Mouse (Mus musculus) B cell, adult 62 days (primary cell): ENCODE data around the gene Prpf4b. TPM values are rescaled to one million over a fixed set of nuclear protein-coding genes. Genes with fewer than 3 reads are reported as not detected.

Experiments
- total RNA-seq: library from RNA; stranded (reverse); gene quantifications from 4 replicates; pipeline ENCODE4 v1.2.4, GENCODE M21; 2023

Prpf4b gene
- 160 to 195 TPM (median 174 TPM) in 4 replicates for total RNA-seq

GRCm38 (mm10) chr13:34875166-34875710 is at the start of gene Prpf4b:
Gene Prpf4b (plus strand): TSS chr13:34875302.

DNA sequence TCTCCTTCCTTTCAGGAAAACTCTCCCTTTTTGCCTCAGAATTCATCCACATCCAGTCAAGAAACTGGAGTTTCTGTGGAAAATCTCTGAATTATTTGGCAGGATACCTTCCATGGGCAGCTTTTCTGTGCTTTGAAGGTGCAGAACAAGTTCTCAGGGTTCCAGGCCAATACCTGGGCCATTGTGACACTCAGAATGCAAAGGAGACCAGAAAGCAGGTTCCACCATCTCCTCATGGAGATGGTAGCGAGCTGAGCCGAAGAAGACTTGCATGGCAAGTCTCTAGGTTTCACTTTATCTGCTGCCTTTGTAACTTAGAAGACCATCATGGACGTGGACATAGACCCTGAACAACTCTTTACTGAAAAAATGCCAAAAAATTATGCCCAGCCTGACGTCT is 49.1 kb downstream of the Prpf4b start, which contains the start of the genes Fam217a and 4933417A18Rik:
Fam217a (minus strand) TSS at position 101 of the 400 bp plus-strand sequence.
4933417A18Rik (plus strand) TSS at position 200 of the 400 bp plus-strand sequence.

Other genes with a start within 250 kb of the Prpf4b start
- 156 to 181 TPM (median 174 TPM) in 4 replicates for gene Pxdc1, start 221.8 kb upstream of the Prpf4b start, total RNA-seq
- not detected in 4 replicates for gene Fam50b, start 140.5 kb upstream of the Prpf4b start, total RNA-seq
- gene Fam217a, start 49.0 kb downstream of the Prpf4b start, total RNA-seq = 0.39 TPM in 1 of 4 replicates, not detected in the others
- gene 4933417A18Rik, start 49.1 kb downstream of the Prpf4b start, total RNA-seq = not detected in 4 replicates
- not detected in 4 replicates for gene Eci3, start 88.5 kb downstream of the Prpf4b start, total RNA-seq
- 17.6 to 27.6 TPM (median 19.8 TPM) in 4 replicates for gene Eci2, start 151.8 kb downstream of the Prpf4b start, total RNA-seq